Mouse (Mus musculus) urinary bladder, postnatal 4 days (tissue): ENCODE measurements around the gene Frmpd3.

Experiments
- DNase-seq, 2 experiments: peaks; one replicate each; pipeline ENCODE4 v3.0.0; 2021 to 2022; ENCODE audit warnings: low spot score in 2 of 2

Gene Frmpd3

DNA sequence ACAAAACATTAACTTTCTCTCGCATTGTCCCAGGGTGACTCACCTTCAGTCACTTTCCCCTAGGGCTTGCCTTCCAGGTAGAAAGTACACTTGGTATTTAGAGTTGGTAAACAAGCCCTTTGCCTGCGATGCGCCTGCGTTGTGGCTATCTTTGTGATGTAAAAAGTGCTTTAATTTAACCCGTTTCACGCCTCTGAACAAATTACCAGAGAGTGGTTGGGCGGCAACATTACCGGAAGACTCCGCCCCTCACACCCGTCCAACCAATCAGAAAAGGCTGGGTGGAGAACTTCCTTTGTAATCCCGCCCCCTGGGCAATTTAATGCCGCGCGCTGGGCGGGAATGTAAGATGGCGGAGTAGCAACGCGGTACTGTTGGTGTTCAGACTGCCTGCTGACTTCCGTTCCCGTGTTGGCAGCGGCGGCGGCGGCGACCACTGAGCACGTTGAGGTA lies 114.2 kb downstream of the Frmpd3 start, which contains the start of gene Prps1:
Gene Prps1 (plus strand): TSS at position 335 of the 453 bp plus-strand sequence.
- DNase-seq: peak; percentile 81 to 85

DNA sequence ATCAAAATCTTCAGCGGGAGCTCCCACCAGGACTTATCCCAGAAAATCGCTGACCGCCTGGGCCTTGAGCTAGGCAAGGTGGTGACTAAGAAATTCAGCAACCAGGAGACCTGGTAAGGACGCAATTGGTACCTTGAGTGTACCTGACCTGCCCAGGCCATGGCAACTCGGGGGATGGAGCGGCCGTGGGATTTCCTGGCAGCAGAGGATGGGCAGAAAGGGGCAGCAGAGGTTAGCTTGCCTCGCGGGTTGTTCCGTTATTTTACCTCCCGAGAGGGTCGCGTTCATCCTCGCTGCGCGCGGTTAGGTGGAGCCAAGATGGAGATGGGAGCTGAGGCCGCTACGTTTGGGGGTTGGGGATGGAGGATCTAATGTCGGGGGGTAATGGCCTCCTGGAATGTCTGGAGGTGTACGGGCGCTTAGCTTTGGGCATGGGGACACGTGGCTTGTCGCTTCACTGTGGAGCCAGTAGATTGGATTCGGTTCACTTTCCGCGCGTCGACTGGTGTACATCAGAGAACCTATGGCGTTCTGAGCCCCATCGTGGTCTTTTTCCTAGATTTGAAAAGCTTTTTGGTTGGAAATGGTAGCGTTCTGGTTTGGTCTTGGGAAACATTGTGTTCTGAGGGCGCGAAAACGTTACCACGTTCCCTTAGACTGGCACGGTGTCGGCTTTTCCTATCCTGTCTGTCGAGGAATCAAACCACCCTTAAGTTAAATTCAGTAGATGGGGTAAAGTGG lies 114.9 kb downstream of the Frmpd3 start:
- DNase-seq: no peak

DNA sequence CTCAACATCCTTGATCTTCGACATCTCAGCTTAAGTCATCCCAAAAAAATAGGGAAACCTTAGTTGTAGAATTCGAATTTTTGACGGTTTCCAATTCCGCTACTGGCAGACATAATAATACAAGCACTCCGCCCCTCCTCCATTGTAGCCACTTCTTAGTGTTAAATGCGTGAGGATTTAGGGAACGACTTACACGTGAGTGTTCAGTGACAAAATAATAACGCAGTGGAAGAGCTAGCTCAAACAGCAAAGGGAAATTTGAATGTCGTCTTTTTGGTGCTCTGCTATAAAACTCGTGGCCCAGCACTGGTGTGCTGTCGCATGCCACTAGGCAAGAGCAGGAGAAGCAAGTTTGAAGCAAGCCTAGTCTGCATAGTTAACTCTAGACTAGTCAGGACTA lies 115.4 kb downstream of the Frmpd3 start:
- DNase-seq: no peak

DNA sequence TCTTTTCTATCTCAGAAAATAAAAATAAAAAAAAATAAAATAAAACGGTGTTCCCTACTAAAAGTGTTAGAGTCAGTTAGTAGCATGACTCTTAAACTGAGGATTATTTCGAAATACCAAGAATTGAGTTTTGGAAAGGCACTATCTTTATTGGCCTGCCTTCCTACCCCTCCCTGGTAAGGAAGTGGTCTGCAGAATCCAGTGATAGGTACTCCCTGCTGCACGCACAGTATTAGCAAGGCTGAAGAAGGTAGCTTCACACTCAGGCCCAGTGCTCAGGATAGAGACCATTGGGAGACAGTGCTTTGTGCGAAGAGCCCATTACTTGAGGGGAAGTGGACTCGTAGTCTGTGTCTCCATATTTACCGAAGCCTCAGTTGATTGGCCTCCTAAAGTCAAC lies 136.2 kb downstream of the Frmpd3 start:
- no peak for DNase-seq

DNA sequence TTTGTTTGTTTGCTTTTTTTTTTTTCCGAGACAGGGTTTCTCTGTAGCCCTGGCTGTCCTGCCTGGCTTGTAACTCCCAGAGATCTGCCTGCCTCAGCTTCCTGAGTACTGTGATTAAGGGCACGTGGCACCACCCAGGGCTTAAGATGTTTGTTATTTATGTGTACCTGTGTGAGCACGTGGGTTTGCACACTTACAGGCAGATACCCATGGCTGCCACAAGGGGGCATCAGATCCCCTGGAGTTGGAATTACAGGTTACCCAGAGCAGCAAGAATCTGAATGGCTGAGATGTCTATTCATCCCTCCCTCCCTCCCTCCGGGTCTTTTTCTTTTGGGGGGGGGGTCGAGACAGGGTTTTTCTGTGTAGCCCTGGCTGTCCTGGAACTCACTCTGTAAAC lies 137.1 kb downstream of the Frmpd3 start:
- DNase-seq: no peak
